Mouse (Mus musculus): ENCODE data around the gene Rnpepl1.
"Not testable (repeated sequence)": the region's sequence is repeated elsewhere in the genome, so short reads cannot be mapped to it uniquely, and the experiment has no call there.

Gene Rnpepl1

GRCm38 (mm10) chr1:92936467-92936866 is 25.9 kb downstream of the Rnpepl1 start:
- intact Hi-C loops (cut with DNase I) = no loop called here

- intact Hi-C loops (cut with DNase I) = no loop called here
Observed at GRCm38 (mm10) chr1:92937797-92938196, 27.2 kb downstream of the Rnpepl1 start.

- intact Hi-C loops (cut with DNase I) = no loop called here
Observed at GRCm38 (mm10) chr1:92939746-92940145, 29.2 kb downstream of the Rnpepl1 start.

- intact Hi-C loops (cut with DNase I) = no loop called here
Observed at GRCm38 (mm10) chr1:92943219-92943989, 32.8 kb downstream of the Rnpepl1 start.

- intact Hi-C loops (cut with DNase I) = no loop called here
Observed at GRCm38 (mm10) chr1:92947966-92948365, 37.4 kb downstream of the Rnpepl1 start.

GRCm38 (mm10) chr1:92949426-92949825 is 38.8 kb downstream of the Rnpepl1 start:
- intact Hi-C loops (cut with DNase I) = no loop called here

- intact Hi-C loops (cut with DNase I) = loop anchor here (10.0 kb wide), 1 partner anchor 174 kb away; no protein-coding TSS in a partner anchor
Observed at GRCm38 (mm10) chr1:92950607-92951006, 40.0 kb downstream of the Rnpepl1 start, which contains the start of gene Gpr35. TSS of gene Gpr35 (plus strand) at chr1:92950865.

GRCm38 (mm10) chr1:92953641-92954040 is 43.1 kb downstream of the Rnpepl1 start:
- intact Hi-C loops (cut with DNase I) = loop anchor here (10.0 kb wide), 1 partner anchor 171 kb away; no protein-coding TSS in a partner anchor

GRCm38 (mm10) chr1:92956571-92957335 is 46.2 kb downstream of the Rnpepl1 start:
- intact Hi-C loops (cut with DNase I) = loop anchor here (2.0 to 10.0 kb wide), 3 partner anchors 54 to 168 kb away; no protein-coding TSS in a partner anchor

- intact Hi-C loops (cut with DNase I) = loop anchor here (5.0 to 10.0 kb wide), 2 partner anchors 123 to 166 kb away; no protein-coding TSS in a partner anchor
Observed at GRCm38 (mm10) chr1:92958999-92959398, 48.4 kb downstream of the Rnpepl1 start.

GRCm38 (mm10) chr1:92970791-92971190 is 60.2 kb downstream of the Rnpepl1 start:
- intact Hi-C loops (cut with DNase I) = not testable (repeated sequence)

GRCm38 (mm10) chr1:92971879-92972795 is 61.6 kb downstream of the Rnpepl1 start:
- intact Hi-C loops (cut with DNase I) = no loop called here

- intact Hi-C loops (cut with DNase I) = no loop called here
Observed at GRCm38 (mm10) chr1:92972854-92973253, 62.3 kb downstream of the Rnpepl1 start.

Measured in adrenal gland (tissue).